Mouse (Mus musculus) CH12.LX (cell line): ENCODE measurements at regions not wholly inside any gene's neighbourhood (a gene's known extent, or its start where the extent isn't known, plus 50 kb on each side); places are given as distances from the start of the nearest gene placed in this dataset.

Experiments used
- DNase-seq: peaks from one replicate; pipeline ENCODE4 v3.0.0-alpha.2; 2013; ENCODE audit errors: extremely low read depth
- H3K27ac ChIP-seq: 2 replicates; pipeline ENCODE4 v1.5.1; 2012; ENCODE audit warnings: low read depth, mild to moderate bottlenecking, control low read depth, moderate library complexity; ENCODE audit not compliant: insufficient read depth
- H3K27me3 ChIP-seq: replicated peaks from 2 replicates; pipeline ENCODE3; 2012; ENCODE audit warnings: inconsistent platforms
- H3K36me3 ChIP-seq, 2 experiments: replicated peaks in 1 of 2; 2 replicates each; pipeline versions ENCODE3 to v1.6.1; 2012; ENCODE audit warnings: inconsistent platforms in 1 of 2, low read length in 1 of 2, mild to moderate bottlenecking in 1 of 2, mixed read lengths in 1 of 2, moderate library complexity in 1 of 2; ENCODE audit not compliant: control insufficient read depth in 1 of 2, insufficient read depth in 1 of 2
- H3K4me1 ChIP-seq, 2 experiments: 2 replicates each; pipeline ENCODE4 v1.6.1; 2012; ENCODE audit warnings: inconsistent platforms in 1 of 2, moderate library complexity in 1 of 2; ENCODE audit not compliant: insufficient read depth in 2 of 2, control insufficient read depth in 1 of 2
- H3K4me2 ChIP-seq: 2 replicates; pipeline ENCODE4 v1.6.1; 2012; ENCODE audit warnings: low read depth, mild to moderate bottlenecking, control low read depth; ENCODE audit not compliant: poor library complexity, insufficient read depth, severe bottlenecking
- H3K4me3 ChIP-seq, 3 experiments: fragments of 150-350 bp in 1 of 3; sonication (generic) in 1 of 3; replicated peaks in 1 of 3; 2 replicates each; pipeline versions ENCODE3 to v1.5.1; 2011 to 2012; ENCODE audit warnings: low read depth in 2 of 3, low read length in 2 of 3, mild to moderate bottlenecking in 2 of 3, moderate library complexity in 2 of 3, control low read depth in 1 of 3, improper control_type of control experiment in 1 of 3, inconsistent platforms in 1 of 3, mixed read lengths in 1 of 3; ENCODE audit not compliant: poor library complexity in 1 of 3
- H3K79me2 ChIP-seq: replicated peaks from 2 replicates; pipeline ENCODE4 v1.6.1; 2012; ENCODE audit warnings: mild to moderate bottlenecking, moderate library complexity; ENCODE audit not compliant: control insufficient read depth, poor library complexity, insufficient read depth, severe bottlenecking; ENCODE audit errors: extremely low read depth
- H3K9ac ChIP-seq: 2 replicates; pipeline ENCODE4 v1.6.1; 2012; ENCODE audit warnings: low read depth, mild to moderate bottlenecking, control low read depth, moderate library complexity; ENCODE audit not compliant: insufficient read depth
- H3K9me3 ChIP-seq: replicated peaks from 2 replicates; pipeline ENCODE3; 2012; ENCODE audit warnings: low read length, inconsistent platforms, mixed read lengths
- EP300 ChIP-seq: IDR thresholded peaks from 2 replicates; pipeline ENCODE4 v1.6.1; 2011; ENCODE audit warnings: low read length, improper control_type of control experiment
- ETS1 ChIP-seq: conservative IDR thresholded peaks from 2 replicates; pipeline ENCODE4 v1.6.1; 2012; ENCODE audit warnings: low read depth, mild to moderate bottlenecking, inconsistent platforms, low read length, improper control_type of control experiment, moderate library complexity
- GABPA ChIP-seq: IDR thresholded peaks from 2 replicates; pipeline ENCODE4 v1.6.1; 2012; ENCODE audit warnings: low read depth, low read length, improper control_type of control experiment, inconsistent platforms; ENCODE audit not compliant: insufficient replicate concordance
- IRF4 ChIP-seq: IDR thresholded peaks from 2 replicates; pipeline ENCODE4 v1.6.1; 2014; ENCODE audit warnings: low read depth, mild to moderate bottlenecking, inconsistent platforms, low read length, improper control_type of control experiment
- JUND ChIP-seq: conservative IDR thresholded peaks from 2 replicates; pipeline ENCODE4 v1.6.1; 2011; ENCODE audit warnings: low read depth, low read length, improper control_type of control experiment
- MAFK ChIP-seq: IDR thresholded peaks from 2 replicates; pipeline ENCODE4 v1.6.1; 2011; ENCODE audit warnings: low read length, improper control_type of control experiment; ENCODE audit not compliant: insufficient replicate concordance
- MEF2A ChIP-seq: IDR thresholded peaks from 2 replicates; pipeline ENCODE4 v1.6.1; 2014; ENCODE audit warnings: low read depth, mild to moderate bottlenecking, inconsistent platforms, low read length, improper control_type of control experiment, borderline replicate concordance
- NRF1 ChIP-seq: IDR thresholded peaks from 2 replicates; pipeline ENCODE4 v1.6.1; 2014; ENCODE audit warnings: low read depth, mild to moderate bottlenecking, inconsistent platforms, low read length, improper control_type of control experiment, moderate library complexity
- POLR2A ChIP-seq: IDR thresholded peaks from 2 replicates; pipeline ENCODE4 v1.6.1; 2011; ENCODE audit warnings: low read depth, mild to moderate bottlenecking, improper control_type of control experiment, low read length
- SIN3A ChIP-seq: IDR thresholded peaks from 2 replicates; pipeline ENCODE4 v1.6.1; 2012; ENCODE audit warnings: low read length, improper control_type of control experiment, inconsistent platforms
- SMC3 ChIP-seq: IDR thresholded peaks from 2 replicates; pipeline ENCODE4 v1.6.1; 2011; ENCODE audit warnings: low read depth, low read length, improper control_type of control experiment
- TBP ChIP-seq: conservative IDR thresholded peaks from 2 replicates; pipeline ENCODE4 v1.6.1; 2011; ENCODE audit warnings: low read depth, low read length, improper control_type of control experiment
- UBTF ChIP-seq: IDR thresholded peaks from 2 replicates; pipeline ENCODE4 v1.6.1; 2012; ENCODE audit warnings: low read depth, mild to moderate bottlenecking, inconsistent platforms, low read length, improper control_type of control experiment, moderate library complexity
- ZC3H11A ChIP-seq: IDR thresholded peaks from 2 replicates; pipeline ENCODE4 v1.6.1; 2012; ENCODE audit warnings: low read depth, mild to moderate bottlenecking, inconsistent platforms, low read length, improper control_type of control experiment
- ZMIZ1 ChIP-seq: IDR thresholded peaks from 2 replicates; pipeline ENCODE4 v1.6.1; 2012; ENCODE audit warnings: low read depth, mild to moderate bottlenecking, inconsistent platforms, low read length, improper control_type of control experiment
- ZNF384 ChIP-seq: IDR thresholded peaks from 2 replicates; pipeline ENCODE4 v1.6.1; 2012; ENCODE audit warnings: low read depth, low read length, improper control_type of control experiment, inconsistent platforms
- dilution Hi-C: fragments of 300-500 bp; cut with MboI; formaldehyde crosslinking; loops from 2 replicates; pipeline ENCODE4 v1.14.3; 2020; ENCODE audit warnings: low sequenced_read_pairs; ENCODE audit not compliant: extremely low pct_unique_long_range_greater_than_20kb, extremely low pct_ligation_motif_present
- in situ Hi-C: fragments of 300-500 bp; cut with MboI; formaldehyde crosslinking; loops from 3 replicates; pipeline ENCODE4 v1.14.3; 2019; ENCODE audit warnings: low sequenced_read_pairs, low pct_ligation_motif_present, low pct_unique_long_range_greater_than_20kb, mixed read lengths

- Histone ChIP-seq H3K27ac (no peak overlapping the region), H3K4me2 (no peak overlapping the region), H3K79me2 (no peaks in the 10 kb centered on the region), H3K36me3 (no peaks in the 10 kb centered on the region), H3K9ac (no peak overlapping the region), H3K9me3 (peaks cover 80% of the 10 kb centered on the region), H3K4me1 (no peaks in the 10 kb centered on the region), H3K4me3 (no peak overlapping the region), H3K27me3 (no peaks in the 10 kb centered on the region)
- in situ Hi-C loops (no loop called here), dilution Hi-C loops (no loop called here)
- no peak for DNase-seq
- no peak for TF ChIP-seq MAFK
- no peak for TF ChIP-seq POLR2A
- no peak for TF ChIP-seq UBTF
- no peak for TF ChIP-seq JUND
- TF ChIP-seq GABPA, result no peak
Measured at GRCm38 (mm10) chr13:72184846-72185118, 221.3 kb upstream of the Irx1 start.

GRCm38 (mm10) chr13:72195881-72196280, 232.4 kb upstream of the Irx1 start:
- in situ Hi-C loops, result no loop called here

GRCm38 (mm10) chr13:72198341-72199105, 235.0 kb upstream of the Irx1 start:
- DNase-seq, result no peak
- H3K36me3 ChIP-seq, result no peaks in the 10 kb centered on the region
- H3K4me1 ChIP-seq, result no peaks in the 10 kb centered on the region
- no peaks in the 10 kb centered on the region for H3K79me2 ChIP-seq
- dilution Hi-C loops, result no loop called here
- no peak for TF ChIP-seq SIN3A
- no peak for TF ChIP-seq JUND
- TF ChIP-seq ZNF384, result no peak
- no peak for TF ChIP-seq TBP
- TF ChIP-seq ZMIZ1, result no peak
- no peak for TF ChIP-seq ZC3H11A
- no peak for TF ChIP-seq MEF2A
- TF ChIP-seq POLR2A, result no peak
- no peak for TF ChIP-seq EP300
- TF ChIP-seq NRF1, result no peak
- H3K4me3 ChIP-seq, result no peak overlapping the region
- no peak overlapping the region for H3K9ac ChIP-seq
- H3K27ac ChIP-seq, result no peak overlapping the region
- peaks cover 80% of the 10 kb centered on the region for H3K9me3 ChIP-seq
- H3K27me3 ChIP-seq, result no peaks in the 10 kb centered on the region
- in situ Hi-C loops, result no loop called here
- H3K4me2 ChIP-seq, result no peak overlapping the region

More at GRCm38 (mm10) chr13:72195881-72196280, 232.4 kb upstream of the Irx1 start:
- no peak overlapping the region for H3K4me2 ChIP-seq
- no peaks in the 10 kb centered on the region for H3K4me1 ChIP-seq
- H3K9ac ChIP-seq, result no peak overlapping the region
- H3K36me3 ChIP-seq, result no peaks in the 10 kb centered on the region
- no peak overlapping the region for H3K27ac ChIP-seq
- H3K79me2 ChIP-seq, result no peaks in the 10 kb centered on the region
- H3K4me3 ChIP-seq, result no peak overlapping the region
- TF ChIP-seq IRF4 (no peak), SMC3 (no peak), ETS1 (no peak), ZMIZ1 (no peak), MAFK (no peak), GABPA (no peak), MEF2A (no peak), ZC3H11A (no peak)
- TF ChIP-seq, all 38 proteins: peak for 0
- Histone ChIP-seq H3K27me3 (no peaks in the 10 kb centered on the region), H3K9me3 (peaks cover 78% of the 10 kb centered on the region)
- dilution Hi-C loops, result no loop called here
- no peak for DNase-seq
